Mouse (Mus musculus) bone marrow macrophage, adult 2 months (primary cell): ENCODE results near the gene Gm10643. TPM values are rescaled to one million over a fixed set of nuclear protein-coding genes. Genes with fewer than 3 reads are reported as not detected.

Source experiments
- H3K27ac ChIP-seq: 2 replicates; pipeline ENCODE4 v1.5.1; 2012; ENCODE audit warnings: low read depth, low read length; ENCODE audit not compliant: insufficient read depth
- H3K4me1 ChIP-seq: 2 replicates; pipeline ENCODE4 v1.6.1; 2012; ENCODE audit warnings: low read length; ENCODE audit not compliant: control insufficient read depth, insufficient read depth
- H3K4me3 ChIP-seq: 2 replicates; pipeline ENCODE4 v1.5.1; 2012; ENCODE audit warnings: mild to moderate bottlenecking, low read length, moderate library complexity; ENCODE audit not compliant: insufficient read depth
- CTCF ChIP-seq: IDR thresholded peaks from 2 replicates; pipeline ENCODE4 v1.5.1; 2012; ENCODE audit warnings: low read depth, mild to moderate bottlenecking, low read length, moderate library complexity
- POLR2A ChIP-seq: IDR thresholded peaks from 2 replicates; pipeline ENCODE4 v1.6.1; 2012; ENCODE audit warnings: mild to moderate bottlenecking, low read depth, low read length, borderline replicate concordance
- polyA plus RNA-seq: library from polyadenylated mRNA; stranded (reverse); fragments of >200 nt; gene quantifications from 2 replicates; pipeline ENCODE4 v1.2.4, GENCODE M21; 2012; ENCODE audit not compliant: missing spikeins, insufficient read depth, insufficient read length

Gm10643 gene
- polyA plus RNA-seq, 1 experiment = 0.58 TPM

DNA sequence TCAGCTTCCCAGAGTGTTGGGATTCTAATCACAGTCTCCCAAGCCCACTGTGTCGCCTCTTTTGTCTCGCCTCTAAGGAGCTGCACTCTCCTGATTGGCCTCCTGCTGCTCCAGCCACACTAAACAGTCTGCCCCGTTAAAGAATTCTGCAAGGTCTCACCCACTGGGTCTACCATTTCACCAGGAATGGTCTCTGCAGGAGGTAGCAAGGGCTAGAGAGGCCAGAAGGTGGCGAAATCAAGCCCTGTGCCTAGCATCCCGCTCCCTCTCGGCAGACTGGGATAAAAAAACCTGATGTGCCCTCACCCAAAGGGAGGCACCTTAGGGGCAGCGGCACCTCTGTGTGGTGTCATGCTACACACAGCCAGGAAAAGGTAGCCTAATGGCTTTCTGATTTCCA, 20.8 kb downstream of the Gm10643 start:
- no peak for TF ChIP-seq CTCF
- no peak for TF ChIP-seq POLR2A
- Histone ChIP-seq H3K27ac (no peak overlapping the region), H3K4me3 (no peak overlapping the region), H3K4me1 (peaks cover 2% of the 10 kb centered on the region; the same call in 1 of the 2 replicates)

DNA sequence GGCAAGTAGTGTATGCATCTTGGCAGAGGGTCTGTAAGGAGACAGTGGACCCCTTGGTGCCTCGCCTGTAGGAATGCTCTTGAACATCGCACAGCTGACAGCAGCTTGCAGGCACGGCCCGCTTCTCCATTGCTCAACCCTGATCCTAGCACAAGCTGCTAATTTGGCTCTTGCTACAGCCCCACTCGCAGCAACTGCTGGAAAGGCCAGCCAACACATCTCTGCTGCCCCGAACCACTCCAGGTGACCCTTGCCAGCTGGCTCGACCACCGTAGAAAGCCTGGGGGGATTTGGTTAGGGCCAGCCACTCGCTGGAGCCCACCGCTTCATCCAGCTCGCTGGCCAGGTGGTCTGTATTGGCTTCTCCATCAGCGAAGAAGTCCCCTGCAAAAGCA, 22.0 kb downstream of the Gm10643 start:
- peak overlapping the region; percentile 46; the same call in 1 of the 2 replicates for H3K4me3 ChIP-seq
- H3K4me1 ChIP-seq = peaks cover 2% of the 10 kb centered on the region; the same call in 1 of the 2 replicates
- TF ChIP-seq POLR2A = no peak
- TF ChIP-seq CTCF = no peak
- no peak overlapping the region for H3K27ac ChIP-seq

GRCm38 (mm10) chr8:84042066-84042947, 22.6 kb downstream of the Gm10643 start, which contains the start of gene Il27ra:
Il27ra (minus strand) TSS chr8:84042589.
- Histone ChIP-seq H3K27ac (no peak within 1 kb of the TSS), H3K4me1 (peaks cover 2% of the 10 kb centered on the region; the same call in 1 of the 2 replicates), H3K4me3 (peak within 1 kb of the TSS; percentile 46)
- TF ChIP-seq CTCF = no peak
- no peak for TF ChIP-seq POLR2A

DNA sequence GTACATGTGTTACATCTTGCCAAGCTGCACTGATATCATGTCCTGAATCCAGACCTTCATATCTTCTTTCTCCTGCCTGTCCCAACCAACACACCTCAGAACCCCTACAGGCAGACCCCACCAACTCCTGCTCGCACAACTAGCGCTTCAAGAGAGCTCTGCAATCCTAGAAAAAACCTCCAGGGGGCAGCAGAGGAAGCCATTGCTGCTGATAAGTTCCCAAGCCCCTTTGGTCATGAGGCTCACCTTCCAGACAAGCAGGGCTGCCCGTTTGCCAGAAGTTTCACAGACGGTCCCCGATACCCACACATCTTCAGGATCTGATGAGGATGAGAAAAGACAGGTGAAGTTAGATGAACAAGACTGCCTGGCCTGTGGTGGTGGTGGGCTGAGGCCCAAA, 25.9 kb downstream of the Gm10643 start:
- TF ChIP-seq CTCF (peak; percentile 63), POLR2A (no peak)
- Histone ChIP-seq H3K27ac (no peak overlapping the region), H3K4me1 (peaks cover 2% of the 10 kb centered on the region; the same call in 1 of the 2 replicates), H3K4me3 (no peak overlapping the region)

GRCm38 (mm10) chr8:84038015-84038414, 26.9 kb downstream of the Gm10643 start:
- Histone ChIP-seq H3K4me3 (no peak overlapping the region), H3K27ac (no peak overlapping the region)
- TF ChIP-seq POLR2A (no peak), CTCF (no peak)

DNA sequence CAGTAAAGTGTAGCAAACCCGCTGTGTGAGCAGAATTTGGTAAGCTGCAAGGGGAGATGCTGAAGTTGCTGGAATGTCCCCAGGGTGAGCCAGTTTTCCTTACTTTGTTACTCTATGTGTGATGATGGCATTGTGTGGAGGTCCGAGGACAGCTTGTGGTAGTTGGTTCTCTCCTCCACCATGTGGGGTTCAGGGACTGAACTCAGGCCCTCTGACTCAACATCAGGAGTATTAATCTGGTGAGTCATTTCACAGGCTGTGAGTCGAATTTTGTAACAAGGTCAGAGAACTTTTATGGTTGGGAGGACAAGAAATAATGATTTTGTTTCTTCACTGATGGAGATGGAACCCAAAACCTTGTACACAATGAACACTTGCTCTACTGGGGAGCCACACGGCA, 32.2 kb downstream of the Gm10643 start:
- TF ChIP-seq CTCF (no peak), POLR2A (no peak)
- no peak overlapping the region for H3K4me3 ChIP-seq
- no peak overlapping the region for H3K27ac ChIP-seq

More at GRCm38 (mm10) chr8:84038015-84038414, 26.9 kb downstream of the Gm10643 start:
- peaks cover 6% of the 10 kb centered on the region; the same call in 1 of the 2 replicates for H3K4me1 ChIP-seq

GRCm38 (mm10) chr8:84029272-84029671, 35.7 kb downstream of the Gm10643 start:
- no peak overlapping the region for H3K4me3 ChIP-seq
- TF ChIP-seq CTCF = no peak
- TF ChIP-seq POLR2A = no peak
- no peak overlapping the region for H3K27ac ChIP-seq
- H3K4me1 ChIP-seq = peaks cover 10% of the 10 kb centered on the region; the same call in 1 of the 2 replicates

More for the DNA sequence above, 32.2 kb downstream of the Gm10643 start:
- H3K4me1 ChIP-seq = peaks cover 10% of the 10 kb centered on the region; the same call in 1 of the 2 replicates

DNA sequence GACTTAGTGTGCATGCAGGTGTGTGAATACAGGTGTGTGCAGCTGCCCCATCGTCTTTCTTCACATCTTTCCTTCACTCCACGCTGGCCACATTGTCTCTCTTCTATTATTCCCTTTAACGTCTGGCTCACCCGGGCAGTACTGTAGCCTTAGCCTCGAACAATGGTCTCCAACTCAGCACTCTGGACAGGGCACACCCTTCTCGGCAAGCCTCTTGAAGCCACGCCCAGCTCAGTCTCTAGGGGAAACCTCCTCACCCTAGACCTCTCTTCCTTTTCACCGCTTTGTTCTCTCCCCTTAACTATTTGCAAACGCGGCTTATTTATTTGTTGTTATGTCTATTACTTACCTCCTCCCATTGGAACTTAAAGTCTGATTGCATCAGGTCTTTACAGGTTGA, 37.5 kb downstream of the Gm10643 start:
- H3K27ac ChIP-seq = no peak overlapping the region
- H3K4me3 ChIP-seq = no peak overlapping the region
- TF ChIP-seq CTCF = no peak
- no peak for TF ChIP-seq POLR2A
- H3K4me1 ChIP-seq = peaks cover 4% of the 10 kb centered on the region; the same call in 1 of the 2 replicates

DNA sequence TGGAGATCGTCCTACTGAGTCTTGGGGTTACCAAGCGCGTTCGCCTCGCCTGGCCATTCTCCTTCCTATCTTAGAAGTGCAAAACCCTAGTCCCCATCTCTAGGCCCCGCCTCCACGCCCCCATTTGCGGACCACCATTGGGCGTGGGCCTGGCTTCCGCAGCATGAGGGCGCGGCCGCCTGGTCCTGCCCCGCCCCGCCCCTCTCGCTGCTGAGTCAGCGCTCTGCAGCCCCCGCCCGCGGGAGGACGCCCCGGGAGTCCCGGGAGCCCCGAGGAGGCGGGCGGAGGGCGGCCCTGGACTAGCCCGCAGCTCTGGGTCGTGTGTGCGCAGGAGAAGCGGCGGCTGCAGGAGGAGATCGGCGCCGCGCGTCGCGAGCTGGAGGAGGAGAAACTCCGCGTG, 39.1 kb downstream of the Gm10643 start:
- Histone ChIP-seq H3K4me3 (peak overlapping the region; percentile 25; the same call in 1 of the 2 replicates), H3K27ac (no peak overlapping the region), H3K4me1 (peaks cover 4% of the 10 kb centered on the region; the same call in 1 of the 2 replicates)
- no peak for TF ChIP-seq POLR2A
- no peak for TF ChIP-seq CTCF

DNA sequence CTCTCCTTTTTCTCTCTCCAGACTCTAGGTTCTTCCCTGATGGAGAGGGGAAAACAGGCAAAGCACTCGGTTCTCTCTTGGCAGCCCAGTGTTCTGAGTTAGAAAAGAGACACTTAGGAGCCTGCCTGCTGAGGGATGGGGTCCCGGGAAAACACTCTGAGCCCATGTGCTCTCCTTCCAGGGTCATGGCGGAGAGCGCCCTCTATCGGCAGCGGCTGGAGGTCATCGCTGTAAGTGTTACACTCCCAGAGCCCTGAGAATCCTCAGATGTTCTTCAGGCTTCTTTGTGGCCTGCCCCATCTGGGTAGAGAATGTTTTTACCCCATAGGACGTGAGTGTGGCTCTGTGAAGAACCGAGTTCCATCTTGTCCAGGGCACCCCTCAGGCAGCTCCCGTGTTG, 40.8 kb downstream of the Gm10643 start:
- Histone ChIP-seq H3K4me1 (peaks cover 4% of the 10 kb centered on the region; the same call in 1 of the 2 replicates), H3K27ac (no peak overlapping the region), H3K4me3 (no peak overlapping the region)
- TF ChIP-seq POLR2A (no peak), CTCF (peak; percentile 87)
